Mouse (Mus musculus): ENCODE data around the gene Lrp11.

DNA sequence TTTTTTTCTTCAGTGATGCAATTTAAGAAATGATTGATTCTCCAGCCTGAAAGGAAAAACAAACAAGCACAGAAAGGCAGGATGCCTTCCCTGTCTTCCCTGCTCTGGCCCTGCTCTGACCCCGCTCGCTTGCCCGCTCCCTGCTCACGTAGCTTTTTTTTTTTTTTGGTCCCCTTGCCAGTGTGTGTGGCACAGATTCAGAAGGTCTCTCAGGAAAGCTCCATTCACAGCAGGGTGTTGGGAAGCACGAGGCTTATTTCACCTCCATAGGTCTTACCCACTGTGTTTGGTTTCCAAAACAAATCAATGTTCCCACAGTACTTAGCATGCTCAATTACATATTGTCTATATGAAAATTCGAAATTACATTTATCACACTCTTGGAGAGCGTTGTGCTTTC is 5.2 kb downstream of the Lrp11 start:
- TF ChIP-seq POLR2A (IDR thresholded peaks at IDR 0.05; ENCODE audit: borderline replicate concordance, extremely low read depth, insufficient read depth, insufficient read length, poor library complexity, severe bottlenecking) (no peak), CTCF (IDR thresholded peaks at IDR 0.05; ENCODE audit: borderline replicate concordance, extremely low read depth, insufficient read depth, insufficient read length) (no peak)

Data from brain, embryonic 14.5 days (tissue).